Mouse (Mus musculus) ZHBTc4 (cell line): Measurements from ENCODE around the gene Slitrk2.

Experiments
- DNase-seq: peaks from one replicate; pipeline ENCODE4 v3.0.0-alpha.2; 2011; ENCODE audit warnings: low read depth, low spot score

Gene Slitrk2

GRCm38 (mm10) chrX:66648911-66649620 is at the start of gene Slitrk2:
TSS of gene Slitrk2 (plus strand) at chrX:66649318.
- no peak for DNase-seq

GRCm38 (mm10) chrX:66605490-66605889 is 43.6 kb upstream of the Slitrk2 start:
- no peak for DNase-seq

DNA sequence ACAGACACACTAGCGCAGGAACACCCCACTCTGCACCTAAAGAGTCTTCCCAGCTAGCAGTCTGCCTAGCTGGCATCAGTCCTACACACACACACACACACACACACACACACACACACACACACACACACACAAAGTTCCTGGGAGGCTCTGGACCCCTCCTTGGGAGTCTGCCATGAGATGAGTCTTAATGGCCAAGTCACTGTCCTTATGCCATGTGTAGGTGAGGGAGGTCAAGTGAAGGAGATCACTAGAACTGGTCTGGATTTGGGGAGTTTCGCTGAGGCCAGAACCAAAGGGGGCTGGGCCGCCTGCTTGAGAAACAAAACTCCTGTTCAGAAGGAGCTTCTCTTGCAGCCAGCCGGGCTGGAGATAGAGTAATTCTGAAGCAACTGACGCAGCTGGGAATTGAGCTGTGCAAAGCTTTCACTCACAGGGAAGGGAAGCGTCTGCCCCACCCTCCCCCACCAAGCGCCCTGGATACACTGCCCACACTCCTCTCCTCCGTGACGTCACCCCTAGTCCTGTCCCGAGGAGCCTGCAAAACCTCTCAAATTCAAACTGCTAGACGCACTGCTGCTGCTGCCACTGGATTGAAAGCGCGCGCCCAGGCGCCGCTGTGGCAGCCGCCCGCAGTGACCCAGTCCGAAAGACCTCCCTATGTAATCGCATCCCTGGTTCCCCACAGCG is 3.5 kb downstream of the Slitrk2 start:
- peak; percentile 53 for DNase-seq

DNA sequence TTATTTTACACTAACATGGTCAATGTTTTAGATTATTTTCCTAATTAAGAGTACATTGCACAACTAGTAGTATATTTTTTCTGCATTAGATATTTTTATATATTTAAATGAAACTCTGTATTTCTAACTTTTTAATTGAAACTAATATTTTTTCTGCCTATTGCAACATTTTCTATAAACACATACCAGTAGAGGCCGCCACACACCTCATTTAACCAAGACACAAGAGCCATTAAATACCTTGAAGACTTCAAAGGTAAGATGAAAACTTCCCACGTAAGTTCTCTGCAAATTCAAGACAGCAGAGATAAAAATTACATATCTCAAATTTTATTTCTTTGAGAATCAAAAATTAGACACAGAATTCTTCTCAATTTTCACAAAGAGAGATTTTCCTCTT is 8.2 kb downstream of the Slitrk2 start:
- DNase-seq: no peak

- no peak for DNase-seq
Observed at GRCm38 (mm10) chrX:66676959-66677358, 27.8 kb downstream of the Slitrk2 start.

- peak; percentile 42 for DNase-seq
Observed at GRCm38 (mm10) chrX:66678646-66679045, 29.5 kb downstream of the Slitrk2 start.
